Mouse (Mus musculus) embryonic facial prominence, embryonic 12.5 days (tissue): ENCODE data around the gene Susd4. TPM values are rescaled to one million over a fixed set of nuclear protein-coding genes. Genes with fewer than 3 reads are reported as not detected.

Experiments used
- ATAC-seq: fragments of 200-750 bp; cut with Nextera tagmentation; 2 replicates; pipeline ENCODE4 v1.8.0; 2017; ENCODE audit not compliant: insufficient number of reproducible peaks, insufficient read depth, low FRiP score, low TSS enrichment
- H3K27ac ChIP-seq: fragments of 300-500 bp; sonication (generic); 2 replicates; pipeline ENCODE4 v1.5.1; 2016; ENCODE audit warnings: mild to moderate bottlenecking
- H3K27me3 ChIP-seq: fragments of 300-500 bp; sonication (generic); 2 replicates; pipeline ENCODE4 v1.6.1; 2016; ENCODE audit warnings: mild to moderate bottlenecking, moderate library complexity
- H3K36me3 ChIP-seq: fragments of 300-500 bp; sonication (generic); 2 replicates; pipeline ENCODE4 v1.6.1; 2016; ENCODE audit warnings: mild to moderate bottlenecking
- H3K4me1 ChIP-seq: fragments of 300-500 bp; sonication (generic); 2 replicates; pipeline ENCODE4 v1.6.1; 2016
- H3K4me2 ChIP-seq: fragments of 300-500 bp; sonication (generic); replicated peaks from 2 replicates; pipeline ENCODE4 v1.6.1; 2016; ENCODE audit warnings: mild to moderate bottlenecking, moderate library complexity
- H3K4me3 ChIP-seq: fragments of 300-500 bp; sonication (generic); 2 replicates; pipeline ENCODE4 v1.5.1; 2016; ENCODE audit warnings: mild to moderate bottlenecking
- H3K9ac ChIP-seq: fragments of 300-500 bp; sonication (generic); 2 replicates; pipeline ENCODE4 v1.6.1; 2016; ENCODE audit warnings: mild to moderate bottlenecking, moderate library complexity
- H3K9me3 ChIP-seq: fragments of 300-500 bp; sonication (generic); 2 replicates; pipeline ENCODE4 v1.6.1; 2016; ENCODE audit warnings: mild to moderate bottlenecking, moderate library complexity
- WGBS: fragments of 180-500 bp; shearing (Covaris S2); methylation state at CpG from one replicate; pipeline ENCODE4 v1.1.7; 2016; 5-methylcytosine and 5-hydroxymethylcytosine counted together
- polyA plus RNA-seq: library from polyadenylated mRNA; unstranded; fragments of >200 nt; fragmentation: Nextera tagmentation; extraction: Ambion mirVana; gene quantifications from 2 replicates; pipeline ENCODE4 v1.2.1, GENCODE M21; 2016

Susd4 gene
- polyA plus RNA-seq, 1 experiment from 2014 or later, result 15.7 TPM

GRCm38 (mm10) chr1:182863396-182863795 lies 99.7 kb downstream of the Susd4 start:
- H3K9ac ChIP-seq, result no peak overlapping the region

GRCm38 (mm10) chr1:182867886-182868285 lies 104.2 kb downstream of the Susd4 start:
- H3K4me1 ChIP-seq, result peaks cover 6% of the 10 kb centered on the region
- H3K4me2 ChIP-seq, result no peak overlapping the region
- no peaks in the 10 kb centered on the region for H3K36me3 ChIP-seq
- H3K4me3 ChIP-seq, result no peak overlapping the region
- H3K27me3 ChIP-seq, result no peaks in the 10 kb centered on the region
- H3K9ac ChIP-seq, result no peak overlapping the region
- no peak for ATAC-seq
- WGBS, result 85% methylated on average over 3 of the region's 3 CpGs
- H3K9me3 ChIP-seq, result 0 out of 2 replicates have a peak, but pooled peaks cover 8% of the 10 kb centered on the region
- H3K27ac ChIP-seq, result no peak overlapping the region

More at GRCm38 (mm10) chr1:182863396-182863795, 99.7 kb downstream of the Susd4 start:
- no peaks in the 10 kb centered on the region for H3K9me3 ChIP-seq
- H3K4me2 ChIP-seq, result no peak overlapping the region
- peaks cover 9% of the 10 kb centered on the region for H3K4me1 ChIP-seq
- H3K27ac ChIP-seq, result no peak overlapping the region
- no peaks in the 10 kb centered on the region for H3K27me3 ChIP-seq
- no peak overlapping the region for H3K4me3 ChIP-seq
- no peaks in the 10 kb centered on the region for H3K36me3 ChIP-seq
- WGBS, result 88% methylated on average over 6 of the region's 6 CpGs
- ATAC-seq, result no peak

GRCm38 (mm10) chr1:182868432-182869113 lies 104.9 kb downstream of the Susd4 start:
- 65% methylated on average over 14 of the region's 14 CpGs for WGBS
- H3K27me3 ChIP-seq, result no peaks in the 10 kb centered on the region
- no peak overlapping the region for H3K4me2 ChIP-seq
- no peaks in the 10 kb centered on the region for H3K36me3 ChIP-seq
- no peak overlapping the region for H3K4me3 ChIP-seq
- no peak overlapping the region for H3K9ac ChIP-seq
- no peak overlapping the region for H3K27ac ChIP-seq
- peaks cover 6% of the 10 kb centered on the region for H3K4me1 ChIP-seq
- 0 out of 2 replicates have a peak, but pooled peaks cover 8% of the 10 kb centered on the region for H3K9me3 ChIP-seq
- ATAC-seq, result peak; percentile 69; the same call in 1 of the 2 replicates

GRCm38 (mm10) chr1:182869114-182869456 lies 105.4 kb downstream of the Susd4 start:
- H3K9ac ChIP-seq, result no peak overlapping the region
- WGBS, result 39% methylated on average over 6 of the region's 6 CpGs
- peaks cover 6% of the 10 kb centered on the region for H3K4me1 ChIP-seq
- 0 out of 2 replicates have a peak, but pooled peaks have one; percentile 6 for ATAC-seq
- H3K4me3 ChIP-seq, result no peak overlapping the region
- no peak overlapping the region for H3K27ac ChIP-seq
- no peak overlapping the region for H3K4me2 ChIP-seq
- H3K27me3 ChIP-seq, result no peaks in the 10 kb centered on the region
- H3K36me3 ChIP-seq, result no peaks in the 10 kb centered on the region
- H3K9me3 ChIP-seq, result 0 out of 2 replicates have a peak, but pooled peaks cover 8% of the 10 kb centered on the region

- H3K36me3 ChIP-seq, result no peaks in the 10 kb centered on the region
- no peak overlapping the region for H3K9ac ChIP-seq
- H3K4me1 ChIP-seq, result no peaks in the 10 kb centered on the region
- 90% methylated on average over 5 of the region's 5 CpGs for WGBS
- no peak for ATAC-seq
- no peaks in the 10 kb centered on the region for H3K27me3 ChIP-seq
- no peak overlapping the region for H3K4me2 ChIP-seq
- 0 out of 2 replicates have a peak, but pooled peaks cover 4% of the 10 kb centered on the region for H3K9me3 ChIP-seq
- H3K4me3 ChIP-seq, result no peak overlapping the region
- no peak overlapping the region for H3K27ac ChIP-seq
These were observed 114.5 kb downstream of the Susd4 start for GRCm38 (mm10) chr1:182878156-182878555.

- H3K4me2 ChIP-seq, result no peak overlapping the region
- H3K4me1 ChIP-seq, result no peaks in the 10 kb centered on the region
- no peak for ATAC-seq
- no peak overlapping the region for H3K27ac ChIP-seq
- no peak overlapping the region for H3K4me3 ChIP-seq
- no peaks in the 10 kb centered on the region for H3K36me3 ChIP-seq
- 86% methylated on average over 4 of the region's 4 CpGs for WGBS
- H3K27me3 ChIP-seq, result no peaks in the 10 kb centered on the region
- H3K9me3 ChIP-seq, result 0 out of 2 replicates have a peak, but pooled peaks cover 4% of the 10 kb centered on the region
- H3K9ac ChIP-seq, result no peak overlapping the region
These were observed 115.1 kb downstream of the Susd4 start for GRCm38 (mm10) chr1:182878719-182879118.

GRCm38 (mm10) chr1:182881246-182881645 lies 117.6 kb downstream of the Susd4 start:
- Histone ChIP-seq H3K9ac (no peak overlapping the region), H3K4me2 (no peak overlapping the region), H3K27ac (no peak overlapping the region), H3K27me3 (no peaks in the 10 kb centered on the region), H3K9me3 (0 out of 2 replicates have a peak, but pooled peaks cover 4% of the 10 kb centered on the region), H3K36me3 (no peaks in the 10 kb centered on the region), H3K4me1 (no peaks in the 10 kb centered on the region), H3K4me3 (no peak overlapping the region)
- WGBS, result 81% methylated on average over 8 of the region's 8 CpGs
- no peak for ATAC-seq

- Histone ChIP-seq H3K27ac (no peak overlapping the region), H3K9me3 (0 out of 2 replicates have a peak, but pooled peaks cover 4% of the 10 kb centered on the region), H3K36me3 (no peaks in the 10 kb centered on the region), H3K9ac (no peak overlapping the region), H3K4me2 (no peak overlapping the region), H3K27me3 (no peaks in the 10 kb centered on the region), H3K4me3 (no peak overlapping the region), H3K4me1 (no peaks in the 10 kb centered on the region)
- ATAC-seq, result no peak
- WGBS, result 83% methylated on average over 2 of the region's 2 CpGs
These were observed 119.0 kb downstream of the Susd4 start for GRCm38 (mm10) chr1:182882611-182883010.

GRCm38 (mm10) chr1:182895698-182896097 lies 132.0 kb downstream of the Susd4 start:
- H3K9me3 ChIP-seq, result no peaks in the 10 kb centered on the region
- no peaks in the 10 kb centered on the region for H3K36me3 ChIP-seq
- ATAC-seq, result no peak
- no peaks in the 10 kb centered on the region for H3K27me3 ChIP-seq
- no peak overlapping the region for H3K4me3 ChIP-seq
- no peak overlapping the region for H3K4me2 ChIP-seq
- H3K27ac ChIP-seq, result no peak overlapping the region
- H3K4me1 ChIP-seq, result no peaks in the 10 kb centered on the region
- no peak overlapping the region for H3K9ac ChIP-seq
- WGBS, result 63% methylated on average over 9 of the region's 9 CpGs

GRCm38 (mm10) chr1:182897071-182897470 lies 133.4 kb downstream of the Susd4 start:
- Histone ChIP-seq H3K4me3 (no peak overlapping the region), H3K9me3 (no peaks in the 10 kb centered on the region), H3K4me2 (no peak overlapping the region), H3K27me3 (no peaks in the 10 kb centered on the region), H3K27ac (no peak overlapping the region), H3K9ac (no peak overlapping the region), H3K36me3 (no peaks in the 10 kb centered on the region), H3K4me1 (no peaks in the 10 kb centered on the region)
- WGBS, result 70% methylated on average over 6 of the region's 6 CpGs
- ATAC-seq, result no peak

GRCm38 (mm10) chr1:182897506-182898138 lies 134.0 kb downstream of the Susd4 start:
- no peaks in the 10 kb centered on the region for H3K36me3 ChIP-seq
- WGBS, result 73% methylated on average over 12 of the region's 12 CpGs
- no peak for ATAC-seq

GRCm38 (mm10) chr1:182902095-182902494 lies 138.4 kb downstream of the Susd4 start:
- H3K9me3 ChIP-seq, result no peaks in the 10 kb centered on the region
- no peak overlapping the region for H3K4me3 ChIP-seq
- H3K9ac ChIP-seq, result no peak overlapping the region
- H3K4me2 ChIP-seq, result no peak overlapping the region
- ATAC-seq, result no peak
- H3K27me3 ChIP-seq, result no peaks in the 10 kb centered on the region
- WGBS, result 50% methylated on average over 5 of the region's 5 CpGs
- no peaks in the 10 kb centered on the region for H3K36me3 ChIP-seq
- no peak overlapping the region for H3K27ac ChIP-seq
- H3K4me1 ChIP-seq, result no peaks in the 10 kb centered on the region

More at GRCm38 (mm10) chr1:182897506-182898138, 134.0 kb downstream of the Susd4 start:
- no peaks in the 10 kb centered on the region for H3K4me1 ChIP-seq
- no peak overlapping the region for H3K9ac ChIP-seq
- H3K4me3 ChIP-seq, result no peak overlapping the region
- no peaks in the 10 kb centered on the region for H3K27me3 ChIP-seq
- no peak overlapping the region for H3K4me2 ChIP-seq
- H3K9me3 ChIP-seq, result no peaks in the 10 kb centered on the region
- no peak overlapping the region for H3K27ac ChIP-seq
